Mouse (Mus musculus) gastrocnemius, adult 2 months (tissue): ENCODE measurements around the gene Spo11. TPM values are rescaled to one million over a fixed set of nuclear protein-coding genes. Genes with fewer than 3 reads are reported as not detected.

ENCODE experiments used
- DNase-seq: peaks from one replicate; pipeline ENCODE4 v3.0.0; 2022
- H3K27ac ChIP-seq: fragments of 200-600 bp; 2 replicates; pipeline ENCODE4 v1.8.1; 2022; ENCODE audit warnings: mild to moderate bottlenecking
- H3K4me3 ChIP-seq: fragments of 200-600 bp; 2 replicates; pipeline ENCODE4 v1.8.1; 2022; ENCODE audit warnings: mild to moderate bottlenecking, moderate library complexity
- CTCF ChIP-seq: fragments of 200-600 bp; IDR thresholded peaks from 2 replicates; pipeline ENCODE4 v1.8.1; 2022; ENCODE audit warnings: antibody characterized with exemption, mild to moderate bottlenecking, moderate library complexity
- intact Hi-C: fragments of 180-260 bp; cut with DNase I; formaldehyde crosslinking; loops from one replicate; pipeline ENCODE4 v1.15.1; 2025
- total RNA-seq, 2 experiments: library from RNA; stranded (reverse); gene quantifications; 2 replicates each; pipeline ENCODE4 v1.2.3; 2021

Spo11 gene
- total RNA-seq, 2 experiments from 2014 or later, result not detected

DNA sequence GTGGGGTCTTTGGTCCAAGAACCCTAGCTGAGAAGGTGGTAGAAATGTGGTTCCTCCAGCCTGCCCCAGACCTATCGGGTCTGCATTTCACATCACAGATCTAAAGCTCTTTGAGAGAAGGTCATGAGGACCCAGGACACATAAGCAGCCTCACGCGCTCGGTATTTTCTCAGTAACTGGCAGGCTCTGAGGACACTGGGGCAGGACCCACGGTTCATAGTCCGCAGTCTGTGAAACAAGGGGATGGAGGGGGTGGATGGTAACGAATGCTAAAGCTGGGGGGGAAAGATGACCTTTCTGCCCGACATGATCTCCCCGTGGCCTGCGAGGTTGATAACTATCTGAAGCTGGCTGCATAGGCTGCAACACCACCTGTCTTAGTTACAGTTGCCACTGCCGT, 20.2 kb downstream of the Spo11 start:
- Histone ChIP-seq H3K27ac (no peak overlapping the region), H3K4me3 (no peak overlapping the region)
- intact Hi-C loops, result loop anchor here (2.0 to 10.0 kb wide), 2 partner anchors 83 to 653 kb away; partner anchors contain the start of gene Fam210b
- TF ChIP-seq CTCF, result no peak
- no peak for DNase-seq

DNA sequence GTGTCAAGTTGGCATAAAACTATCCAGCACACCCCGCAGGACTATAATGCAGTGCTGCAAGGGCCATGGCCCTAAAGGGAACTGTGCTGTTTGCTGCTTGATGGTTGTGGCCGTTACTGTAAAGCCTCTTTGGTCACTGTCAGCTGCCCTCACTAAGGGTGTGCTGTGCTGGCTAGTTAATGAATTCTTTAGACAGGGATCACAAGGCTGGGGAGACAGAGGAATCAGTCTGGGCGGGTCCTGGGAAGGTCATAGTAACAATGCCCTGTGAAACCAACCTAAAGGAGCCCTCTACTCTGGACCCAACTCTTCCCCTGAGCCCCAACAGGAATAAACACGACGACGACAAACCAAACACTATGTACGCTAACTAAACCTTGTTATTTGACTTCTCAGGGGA, 21.0 kb downstream of the Spo11 start:
- DNase-seq, result no peak
- Histone ChIP-seq H3K4me3 (no peak overlapping the region), H3K27ac (no peak overlapping the region)
- TF ChIP-seq CTCF, result no peak
- intact Hi-C loops, result loop anchor here (2.0 to 10.0 kb wide), 2 partner anchors 82 to 654 kb away; partner anchors contain the start of gene Fam210b

DNA sequence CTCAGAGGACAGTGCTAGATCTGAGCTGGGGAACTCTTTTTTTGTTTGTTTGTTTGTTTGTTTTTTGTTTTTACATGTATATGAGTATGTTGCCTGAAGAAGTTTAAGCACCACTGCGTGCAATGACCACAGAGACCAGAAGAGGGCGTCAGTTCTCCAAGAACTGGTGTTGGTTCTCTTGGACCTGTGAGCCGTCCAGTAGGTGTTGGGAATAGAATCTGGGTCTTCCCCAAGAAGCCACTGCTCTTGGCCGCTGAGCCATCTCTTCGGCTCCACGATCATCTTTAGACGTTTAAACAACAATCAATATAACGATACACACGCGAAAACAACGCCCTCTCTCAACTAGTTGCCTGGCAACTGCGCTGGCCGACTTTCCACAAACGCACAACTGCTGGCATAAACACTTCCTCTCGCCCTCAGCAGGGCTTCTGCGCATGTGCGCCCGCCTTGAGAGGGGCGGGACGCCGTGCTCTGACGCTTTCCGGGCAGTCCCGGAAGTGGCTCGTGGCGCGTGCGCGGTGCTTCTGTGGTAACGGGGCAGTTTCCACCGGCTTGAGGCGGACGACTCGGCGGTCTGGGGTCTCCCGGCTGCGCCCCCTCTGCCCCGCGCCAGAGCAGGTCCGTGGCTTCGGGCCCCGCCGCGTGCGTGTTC, 22.3 kb downstream of the Spo11 start, which contains the start of gene Rae1:
TSS of gene Rae1 (plus strand) at position 488 of the 655 bp plus-strand sequence.
- H3K27ac ChIP-seq, result peak within 1 kb of the TSS; percentile 94
- intact Hi-C loops, result loop anchor here (1.0 to 10.0 kb wide), 4 partner anchors 81 to 655 kb away; partner anchors contain the start of gene Fam210b
- H3K4me3 ChIP-seq, result peak within 1 kb of the TSS; percentile 96
- DNase-seq, result peak; percentile 99
- peak; percentile 93 for TF ChIP-seq CTCF

DNA sequence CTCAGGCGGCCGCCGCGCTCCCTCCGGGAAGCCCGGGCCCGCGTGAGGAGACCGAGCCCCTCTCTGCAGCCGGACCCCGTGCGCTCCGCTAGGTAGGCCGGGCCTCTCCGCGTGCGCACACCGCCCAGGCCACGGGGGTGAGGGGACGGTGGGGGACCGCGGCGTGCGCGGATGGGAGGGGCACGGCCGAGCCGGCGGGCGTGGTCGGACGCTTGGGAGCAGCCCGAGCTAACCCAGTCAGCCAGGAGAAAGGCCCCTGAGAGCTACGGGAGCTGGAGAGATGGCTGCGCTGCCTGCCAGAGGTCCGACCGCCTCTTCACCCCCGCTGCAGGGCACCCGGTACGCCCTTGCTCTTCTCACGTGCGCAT, 22.8 kb downstream of the Spo11 start:
- DNase-seq, result peak; percentile 80
- intact Hi-C loops, result loop anchor here (10.0 kb wide), 1 partner anchor 265 kb away; no protein-coding TSS in a partner anchor
- H3K27ac ChIP-seq, result peak overlapping the region; percentile 94
- TF ChIP-seq CTCF, result no peak
- H3K4me3 ChIP-seq, result peak overlapping the region; percentile 96

DNA sequence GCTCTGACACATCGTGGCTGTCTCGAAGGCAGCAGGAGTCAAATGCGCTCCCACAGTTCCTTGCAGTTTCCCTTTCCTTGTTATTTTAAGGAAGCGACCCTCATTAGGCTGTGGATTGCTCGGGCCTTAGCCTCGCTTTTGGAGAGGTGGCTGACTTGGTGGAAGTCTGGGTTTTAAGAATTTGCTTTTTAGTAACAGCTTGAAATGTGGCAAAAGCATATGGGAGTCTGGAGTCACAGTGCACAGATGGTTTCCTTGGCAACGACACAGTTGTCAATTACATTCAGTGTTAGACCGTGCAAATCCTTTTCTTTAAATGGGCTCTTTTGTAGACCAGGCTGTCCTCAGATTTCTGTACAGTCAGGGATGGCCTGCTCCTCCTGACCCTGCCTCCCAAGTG, 23.4 kb downstream of the Spo11 start:
- no peak for DNase-seq
- peak overlapping the region; percentile 96 for H3K4me3 ChIP-seq
- peak overlapping the region; percentile 94 for H3K27ac ChIP-seq
- intact Hi-C loops, result loop anchor here (10.0 kb wide), 1 partner anchor 264 kb away; no protein-coding TSS in a partner anchor
- no peak for TF ChIP-seq CTCF

DNA sequence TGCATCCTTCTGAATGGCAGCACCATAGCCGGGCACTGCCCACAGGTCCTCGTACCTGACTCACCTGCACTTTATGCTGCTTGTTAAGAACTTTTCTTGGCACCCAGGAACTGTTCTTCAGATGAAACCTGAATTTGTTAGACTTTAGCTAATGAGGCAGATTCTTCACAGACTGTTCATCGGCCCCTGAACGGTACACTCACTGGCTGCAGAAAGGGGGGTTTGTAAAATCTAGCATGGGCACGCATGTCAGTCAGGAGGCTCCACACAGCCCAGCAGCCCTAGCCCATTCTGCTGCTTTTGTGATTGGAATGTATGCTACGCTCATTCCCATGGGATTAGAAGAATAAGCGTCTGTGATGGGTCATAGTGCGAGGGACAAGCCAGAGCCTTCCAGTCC, 26.2 kb downstream of the Spo11 start:
- intact Hi-C loops, result loop anchor here (10.0 kb wide), 1 partner anchor 261 kb away; no protein-coding TSS in a partner anchor
- H3K27ac ChIP-seq, result no peak overlapping the region
- peak; percentile 4 for DNase-seq
- no peak overlapping the region for H3K4me3 ChIP-seq
- no peak for TF ChIP-seq CTCF

DNA sequence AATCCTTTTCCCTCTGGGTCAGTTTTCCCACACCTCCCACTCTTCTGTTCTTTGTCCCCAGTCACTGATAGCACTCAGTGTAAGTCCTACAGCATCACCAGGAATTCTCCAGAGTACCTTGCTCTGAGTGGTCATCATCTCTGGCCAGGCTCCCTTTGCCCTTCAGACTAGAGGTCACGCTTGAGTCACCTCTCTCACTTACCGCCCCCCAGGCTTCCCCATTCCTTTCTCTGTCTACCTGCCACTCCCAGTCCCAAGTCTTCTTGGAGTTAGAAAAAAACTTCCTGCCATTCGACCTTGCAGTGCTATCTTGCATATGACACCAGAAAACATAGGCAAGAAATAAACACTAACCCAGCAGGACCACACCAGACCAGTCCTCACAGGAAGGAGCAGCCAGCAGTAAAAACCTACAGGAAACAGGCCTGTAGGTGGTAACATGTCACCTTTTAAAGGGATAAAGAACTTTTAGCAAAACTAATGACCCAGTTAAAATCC, 32.8 kb downstream of the Spo11 start:
- intact Hi-C loops, result loop anchor here (10.0 kb wide), 1 partner anchor 635 kb away; the partner anchor contains the start of genes Aurka and Cstf1

DNA sequence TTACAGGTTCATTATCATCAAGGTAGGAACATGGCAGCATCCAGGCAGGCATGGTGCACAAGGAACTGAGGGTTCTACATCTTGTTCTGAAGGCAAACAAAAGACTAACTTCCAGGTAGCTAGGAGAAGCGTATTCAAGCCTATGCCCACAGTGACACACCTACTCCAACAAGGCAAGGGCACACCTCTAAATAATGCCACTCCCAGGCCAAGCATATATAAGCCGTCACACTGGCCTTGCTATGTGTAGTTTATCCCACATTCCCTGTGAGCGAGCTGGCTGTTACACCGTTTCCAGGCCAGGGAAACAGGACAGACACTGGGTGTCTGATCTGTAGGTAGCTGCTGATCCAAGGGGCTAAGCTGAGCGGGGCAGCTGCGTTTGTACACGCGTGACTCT, 33.9 kb downstream of the Spo11 start:
- Histone ChIP-seq H3K27ac (no peak overlapping the region), H3K4me3 (no peak overlapping the region)
- no peak for TF ChIP-seq CTCF
- DNase-seq, result no peak
- intact Hi-C loops, result loop anchor here (10.0 kb wide), 1 partner anchor 637 kb away; the partner anchor contains the start of genes Aurka and Cstf1

More for the DNA sequence above, 32.8 kb downstream of the Spo11 start:
- Histone ChIP-seq H3K4me3 (no peak overlapping the region), H3K27ac (no peak overlapping the region)
- no peak for DNase-seq
- no peak for TF ChIP-seq CTCF

DNA sequence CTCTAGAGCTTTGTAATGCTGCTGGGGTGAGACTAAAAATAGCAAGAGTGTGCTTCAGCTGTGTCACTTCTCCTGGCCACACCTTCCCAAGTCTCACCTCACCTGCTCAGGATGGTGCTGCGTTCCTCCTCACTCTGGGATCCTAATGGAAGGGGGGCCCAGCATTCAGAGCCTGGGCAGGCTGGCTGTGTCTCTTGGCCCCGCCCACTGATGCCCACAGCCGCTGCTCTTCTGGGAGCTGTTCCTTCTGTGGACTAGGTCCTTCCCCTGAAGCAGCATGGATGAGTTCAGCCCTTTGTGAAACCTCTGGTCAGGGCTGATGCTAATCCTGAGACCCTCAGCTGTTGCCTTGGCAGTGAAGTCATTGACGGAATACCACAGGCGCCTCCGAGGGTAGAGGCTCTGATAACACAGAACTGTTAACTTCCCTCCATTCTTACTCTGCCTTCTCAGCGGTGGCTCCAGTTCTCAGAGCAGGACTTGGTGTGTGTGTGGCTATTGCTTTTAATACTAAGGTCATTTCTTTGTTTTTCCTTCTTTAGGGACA, 37.3 kb downstream of the Spo11 start:
- intact Hi-C loops, result loop anchor here (10.0 kb wide), 1 partner anchor 640 kb away; the partner anchor contains the start of genes Aurka and Cstf1
- Histone ChIP-seq H3K4me3 (no peak overlapping the region), H3K27ac (no peak overlapping the region)
- no peak for DNase-seq
- TF ChIP-seq CTCF, result no peak

DNA sequence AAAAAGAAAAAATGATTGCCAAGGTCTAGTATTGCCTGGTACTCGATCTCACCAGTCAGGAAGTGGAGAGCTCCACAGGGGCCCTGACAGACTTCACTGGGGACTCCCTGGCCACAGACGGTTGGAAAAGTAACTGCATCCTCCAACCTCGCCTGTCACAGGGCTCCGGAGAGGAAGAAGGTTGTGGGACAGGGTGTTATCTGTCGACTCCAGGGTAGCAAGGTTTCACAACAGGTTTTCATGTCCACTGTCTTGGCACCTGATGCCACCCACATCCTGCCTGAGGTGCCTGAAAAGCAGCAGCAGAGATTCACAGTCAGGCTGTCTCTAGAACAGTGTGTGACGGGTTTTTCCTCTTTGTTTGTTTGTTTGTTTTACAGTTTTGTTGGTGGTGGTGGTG, 40.4 kb downstream of the Spo11 start:
- no peak for TF ChIP-seq CTCF
- Histone ChIP-seq H3K4me3 (no peak overlapping the region), H3K27ac (peak overlapping the region; percentile 92)
- intact Hi-C loops, result loop anchor here (10.0 kb wide), 1 partner anchor 643 kb away; the partner anchor contains the start of genes Aurka and Cstf1
- DNase-seq, result no peak

DNA sequence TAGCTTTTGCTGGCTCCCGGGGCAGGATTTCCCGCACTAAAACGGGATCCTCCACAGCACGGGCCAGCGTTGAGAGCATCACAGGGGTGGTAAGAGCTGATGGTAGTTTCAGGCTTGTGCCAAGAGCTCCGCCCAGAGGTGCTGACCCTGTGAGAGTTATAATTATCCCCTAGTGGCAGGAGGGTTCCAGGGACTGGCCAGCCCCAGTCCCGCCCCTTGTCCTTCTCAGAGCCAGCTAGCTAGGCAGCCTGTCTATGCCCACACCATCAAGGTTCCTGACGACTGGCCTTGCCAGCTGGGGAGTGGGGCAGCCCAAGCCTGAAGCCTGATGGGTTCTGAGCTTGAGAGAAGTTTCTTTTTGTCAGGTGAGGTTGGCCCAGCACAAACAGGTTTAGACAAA, 41.1 kb downstream of the Spo11 start:
- H3K27ac ChIP-seq, result peak overlapping the region; percentile 92
- peak overlapping the region; percentile 75 for H3K4me3 ChIP-seq
- TF ChIP-seq CTCF, result peak; percentile 31
- intact Hi-C loops, result loop anchor here (10.0 kb wide), 1 partner anchor 644 kb away; the partner anchor contains the start of genes Aurka and Cstf1
- peak; percentile 88 for DNase-seq

DNA sequence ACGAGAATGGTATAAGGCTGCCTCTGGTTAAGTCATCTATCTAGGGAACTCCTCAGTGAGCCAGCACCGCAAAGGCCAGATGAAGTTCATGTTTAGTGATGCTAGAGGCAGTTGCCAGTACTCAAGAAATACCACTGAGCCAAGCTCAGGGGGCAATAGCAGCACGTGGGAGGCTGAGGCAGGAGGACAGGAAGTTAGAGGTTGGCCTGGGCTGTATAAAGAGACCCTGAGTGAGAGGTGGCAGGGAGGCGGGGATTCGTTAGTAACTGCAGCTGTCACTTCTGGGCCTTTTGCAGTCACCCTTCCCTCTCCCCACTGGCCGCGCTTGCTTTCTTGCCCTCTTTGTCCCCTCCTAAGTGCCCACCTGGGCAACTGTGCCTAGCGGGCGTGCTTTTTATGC, 41.8 kb downstream of the Spo11 start:
- Histone ChIP-seq H3K4me3 (peak overlapping the region; percentile 75), H3K27ac (peak overlapping the region; percentile 92)
- TF ChIP-seq CTCF, result no peak
- no peak for DNase-seq
- intact Hi-C loops, result loop anchor here (10.0 kb wide), 1 partner anchor 645 kb away; the partner anchor contains the start of genes Aurka and Cstf1

DNA sequence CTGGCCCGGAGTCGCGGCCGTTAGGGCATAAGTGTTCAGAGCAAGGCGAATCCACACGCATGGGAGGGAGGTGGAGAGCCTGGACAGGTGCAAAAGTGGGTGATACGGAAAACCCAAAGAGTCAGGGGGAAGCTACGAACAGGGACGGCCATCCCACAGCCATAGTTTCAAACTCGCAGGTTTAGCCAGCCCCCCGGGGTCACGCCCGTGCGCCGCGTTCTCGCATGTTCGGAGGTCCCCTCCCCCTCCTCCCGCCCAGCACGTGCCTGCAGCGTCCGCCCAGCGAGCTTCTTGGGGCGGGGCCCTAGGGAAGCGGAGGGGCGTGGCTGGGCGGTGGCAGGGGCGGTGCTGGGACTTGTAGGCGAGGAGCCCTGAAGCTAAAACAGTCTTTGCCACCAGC, 42.3 kb downstream of the Spo11 start:
- TF ChIP-seq CTCF, result no peak
- H3K27ac ChIP-seq, result peak overlapping the region; percentile 92
- H3K4me3 ChIP-seq, result peak overlapping the region; percentile 75
- peak; percentile 95 for DNase-seq
- intact Hi-C loops, result loop anchor here (10.0 kb wide), 1 partner anchor 645 kb away; the partner anchor contains the start of genes Aurka and Cstf1
